Mouse (Mus musculus) erythroid progenitor cell, adult 5-6 weeks (primary cell): ENCODE measurements around the gene Cacna1f. TPM values are rescaled to one million over a fixed set of nuclear protein-coding genes. Genes with fewer than 3 reads are reported as not detected.

Source experiments
- ATAC-seq: replicated peaks from 2 replicates; pipeline ENCODE4 v1.8.0; 2016; ENCODE audit warnings: moderate number of reproducible peaks, mild to moderate bottlenecking, moderate TSS enrichment, inconsistent platforms; ENCODE audit not compliant: poor library complexity, low FRiP score, severe bottlenecking
- total RNA-seq, 2 experiments: library from RNA; stranded (forward) in 1 of 2; stranded (reverse) in 1 of 2; fragments of 150-400 nt in 1 of 2; fragments of 186-747, 209-891 nt in 1 of 2; gene quantifications; 2 replicates each; pipeline versions ENCODE4 v1.2.3 to v1.2.4; 2015 to 2017; ENCODE audit warnings: low replicate concordance in 2 of 2

The Cacna1f gene
- total RNA-seq, 2 experiments from 2014 or later: not detected

GRCm38 (mm10) chrX:7610536-7611258 lies 3.8 kb downstream of the Cacna1f start:
- ATAC-seq: no peak

GRCm38 (mm10) chrX:7617889-7618551 lies 11.1 kb downstream of the Cacna1f start:
- no peak for ATAC-seq

- no peak for ATAC-seq
Measured at GRCm38 (mm10) chrX:7632560-7632959, 25.7 kb downstream of the Cacna1f start.

GRCm38 (mm10) chrX:7635101-7635500 lies 28.2 kb downstream of the Cacna1f start:
- no peak for ATAC-seq

- ATAC-seq: peak; percentile 86
Measured at GRCm38 (mm10) chrX:7638401-7639091, 31.7 kb downstream of the Cacna1f start, which contains the start of gene Syp. Gene Syp (plus strand): TSS chrX:7638471.

GRCm38 (mm10) chrX:7639536-7640325 lies 32.8 kb downstream of the Cacna1f start:
- no peak for ATAC-seq

- no peak for ATAC-seq
Measured at GRCm38 (mm10) chrX:7640785-7641184, 33.9 kb downstream of the Cacna1f start.

- ATAC-seq: no peak
Measured at GRCm38 (mm10) chrX:7645349-7645748, 38.5 kb downstream of the Cacna1f start.

- ATAC-seq: peak; percentile 97
Measured at GRCm38 (mm10) chrX:7648671-7649304, 41.9 kb downstream of the Cacna1f start.

GRCm38 (mm10) chrX:7657221-7657639 lies 50.3 kb downstream of the Cacna1f start, which contains the start of gene Prickle3:
Gene Prickle3 (plus strand): TSS chrX:7657260.
- ATAC-seq: peak; percentile 54; the same call in 1 of the 2 replicates

- ATAC-seq: no peak
Measured at GRCm38 (mm10) chrX:7658031-7658784, 51.3 kb downstream of the Cacna1f start.

GRCm38 (mm10) chrX:7658785-7659589 lies 52.1 kb downstream of the Cacna1f start:
- no peak for ATAC-seq

GRCm38 (mm10) chrX:7661086-7661485 lies 54.2 kb downstream of the Cacna1f start:
- ATAC-seq: no peak

- ATAC-seq: no peak
Measured at GRCm38 (mm10) chrX:7662936-7663335, 56.1 kb downstream of the Cacna1f start.

GRCm38 (mm10) chrX:7664791-7665190 lies 57.9 kb downstream of the Cacna1f start:
- no peak for ATAC-seq

- no peak for ATAC-seq
Measured at GRCm38 (mm10) chrX:7665739-7666502, 59.0 kb downstream of the Cacna1f start.

- peak; percentile 83 for ATAC-seq
Measured at GRCm38 (mm10) chrX:7670390-7670881, 63.6 kb downstream of the Cacna1f start.
